Mouse (Mus musculus) ES-Bruce4 (cell line): ENCODE measurements around the gene Fmc1. TPM values are rescaled to one million over a fixed set of nuclear protein-coding genes. Genes with fewer than 3 reads are reported as not detected.
A peak's percentile ranks its signal among the peaks of the same experiment; 100 is the strongest.

ENCODE experiments used
- H3K27ac ChIP-seq: 2 replicates; pipeline ENCODE4 v1.5.1; 2012; ENCODE audit warnings: low read length, inconsistent platforms; ENCODE audit not compliant: insufficient read depth
- H3K27me3 ChIP-seq: 2 replicates; pipeline ENCODE4 v1.6.1; 2012; ENCODE audit warnings: mild to moderate bottlenecking, low read length, inconsistent platforms; ENCODE audit not compliant: control insufficient read depth, poor library complexity, insufficient read depth, severe bottlenecking
- H3K36me3 ChIP-seq: 2 replicates; pipeline ENCODE4 v1.6.1; 2012; ENCODE audit warnings: inconsistent platforms, mild to moderate bottlenecking, low read length, moderate library complexity; ENCODE audit not compliant: control insufficient read depth, poor library complexity, insufficient read depth, severe bottlenecking
- H3K4me1 ChIP-seq: one replicate; pipeline ENCODE4 v1.8.1; 2011; ENCODE audit warnings: low read length; ENCODE audit not compliant: control insufficient read depth, insufficient read depth
- H3K4me3 ChIP-seq: 2 replicates; pipeline ENCODE4 v1.5.1; 2011; ENCODE audit warnings: low read depth, mild to moderate bottlenecking, low read length
- H3K9ac ChIP-seq: 2 replicates; pipeline ENCODE4 v1.6.1; 2012; ENCODE audit warnings: low read depth, mild to moderate bottlenecking, inconsistent platforms; ENCODE audit not compliant: poor library complexity, severe bottlenecking
- H3K9me3 ChIP-seq: replicated peaks from 2 replicates; pipeline ENCODE4 v1.6.1; 2012; ENCODE audit warnings: mild to moderate bottlenecking, low read length, inconsistent platforms; ENCODE audit not compliant: control insufficient read depth, poor library complexity, insufficient read depth, severe bottlenecking
- CTCF ChIP-seq: IDR thresholded peaks from one replicate; pipeline ENCODE4 v1.8.1; 2011; ENCODE audit warnings: low read depth, low read length
- EP300 ChIP-seq: IDR thresholded peaks from 2 replicates; pipeline ENCODE4 v1.6.1; 2011; ENCODE audit warnings: low read depth, low read length; ENCODE audit not compliant: insufficient read depth
- POLR2A ChIP-seq: IDR thresholded peaks from one replicate; pipeline ENCODE4 v1.8.1; 2011; ENCODE audit warnings: low read length; ENCODE audit not compliant: insufficient read depth
- polyA plus RNA-seq: library from polyadenylated mRNA; stranded (reverse); fragments of >200 nt; gene quantifications from 2 replicates; pipeline ENCODE4 v1.2.4, GENCODE M21; 2011; ENCODE audit warnings: low read depth; ENCODE audit not compliant: missing spikeins, insufficient read depth, insufficient read length

The Fmc1 gene
- polyA plus RNA-seq, 1 experiment = 19.7 TPM

DNA sequence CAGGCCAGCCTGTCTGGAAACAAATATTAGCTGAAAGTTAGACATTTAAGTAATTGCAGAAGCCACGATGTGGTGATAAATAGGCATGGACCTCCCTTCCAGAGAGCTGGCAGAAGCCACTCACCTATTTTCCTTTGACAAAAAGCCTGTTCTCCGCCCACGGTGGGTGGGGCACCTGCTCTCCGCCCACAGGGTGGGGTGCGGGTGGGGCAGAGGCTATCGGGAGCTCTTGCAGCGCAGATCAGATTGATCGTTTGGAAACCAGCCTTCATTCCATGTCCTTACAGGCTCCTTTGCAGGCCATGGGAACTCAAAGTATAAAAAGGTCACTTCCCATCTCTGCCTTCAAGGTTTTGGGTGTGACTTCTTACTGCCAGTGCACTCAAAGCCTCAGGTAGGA is 9.5 kb upstream of the Fmc1 start:
- no peak for TF ChIP-seq CTCF
- no peak for TF ChIP-seq EP300
- no peak for TF ChIP-seq POLR2A
- H3K9me3 ChIP-seq = no peaks in the 10 kb centered on the region

GRCm38 (mm10) chr6:38531211-38531820 is 2.0 kb upstream of the Fmc1 start:
- Histone ChIP-seq H3K27ac (no peak overlapping the region), H3K9me3 (no peaks in the 10 kb centered on the region), H3K36me3 (no peaks in the 10 kb centered on the region), H3K4me1 (no peaks in the 10 kb centered on the region), H3K9ac (no peak overlapping the region), H3K4me3 (no peak overlapping the region), H3K27me3 (no peaks in the 10 kb centered on the region)
- TF ChIP-seq CTCF (peak; percentile 28), EP300 (no peak), POLR2A (no peak)

More for the DNA sequence above, 9.5 kb upstream of the Fmc1 start:
- H3K9ac ChIP-seq = no peak overlapping the region
- H3K4me3 ChIP-seq = peak overlapping the region; percentile 15; the same call in 1 of the 2 replicates
- H3K36me3 ChIP-seq = no peaks in the 10 kb centered on the region
- H3K27me3 ChIP-seq = no peaks in the 10 kb centered on the region
- H3K27ac ChIP-seq = no peak overlapping the region
- no peaks in the 10 kb centered on the region for H3K4me1 ChIP-seq

DNA sequence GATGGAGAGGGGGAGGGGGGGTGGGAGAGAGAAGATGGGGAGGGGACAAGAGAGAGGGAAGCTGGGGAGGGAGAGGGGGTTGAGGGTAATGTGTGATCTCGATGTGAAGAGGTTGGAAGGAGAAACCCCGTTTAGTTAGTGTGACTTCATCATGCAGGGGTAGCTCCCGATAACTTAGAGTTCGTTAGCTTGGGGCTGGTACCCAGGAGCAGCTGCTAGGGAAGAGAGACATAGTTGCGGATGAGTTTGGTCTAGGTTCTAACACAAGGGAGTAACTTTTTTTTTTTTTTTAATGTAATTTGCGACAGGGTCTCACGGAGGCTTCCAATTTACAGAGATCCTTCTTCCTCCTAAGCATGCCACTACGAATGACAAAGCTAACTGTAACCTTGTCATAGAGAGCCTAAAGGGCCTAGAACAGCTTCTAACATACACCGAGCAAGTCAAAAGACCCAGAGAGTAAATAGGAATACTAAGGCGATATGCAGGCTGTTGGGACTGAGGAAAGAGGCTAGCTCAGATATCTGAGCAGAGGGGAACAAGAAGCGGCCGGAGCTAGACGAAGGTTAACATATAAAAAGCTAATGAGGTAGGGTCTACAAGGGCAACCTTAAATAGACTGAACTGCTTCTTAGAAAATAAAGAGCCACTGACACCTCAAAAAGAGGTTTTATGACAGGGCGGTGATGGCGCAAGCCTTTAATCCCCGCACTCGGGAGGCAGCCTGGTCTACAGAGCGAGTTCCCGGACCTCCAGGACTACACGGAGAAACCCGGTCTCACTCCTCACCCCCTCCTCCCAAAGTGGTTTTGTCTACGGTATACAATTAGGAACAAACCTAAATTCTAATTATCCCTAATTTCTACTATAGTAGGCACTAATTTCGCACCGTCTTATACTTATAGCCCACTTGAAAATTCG is 542 bp upstream of the Fmc1 start:
- Histone ChIP-seq H3K9ac (peak overlapping the region; percentile 81), H3K27me3 (no peaks in the 10 kb centered on the region), H3K9me3 (no peaks in the 10 kb centered on the region), H3K36me3 (no peaks in the 10 kb centered on the region), H3K4me1 (no peaks in the 10 kb centered on the region), H3K4me3 (peak overlapping the region; percentile 97), H3K27ac (peak overlapping the region; percentile 72)
- TF ChIP-seq EP300 (no peak), CTCF (no peak), POLR2A (no peak)

DNA sequence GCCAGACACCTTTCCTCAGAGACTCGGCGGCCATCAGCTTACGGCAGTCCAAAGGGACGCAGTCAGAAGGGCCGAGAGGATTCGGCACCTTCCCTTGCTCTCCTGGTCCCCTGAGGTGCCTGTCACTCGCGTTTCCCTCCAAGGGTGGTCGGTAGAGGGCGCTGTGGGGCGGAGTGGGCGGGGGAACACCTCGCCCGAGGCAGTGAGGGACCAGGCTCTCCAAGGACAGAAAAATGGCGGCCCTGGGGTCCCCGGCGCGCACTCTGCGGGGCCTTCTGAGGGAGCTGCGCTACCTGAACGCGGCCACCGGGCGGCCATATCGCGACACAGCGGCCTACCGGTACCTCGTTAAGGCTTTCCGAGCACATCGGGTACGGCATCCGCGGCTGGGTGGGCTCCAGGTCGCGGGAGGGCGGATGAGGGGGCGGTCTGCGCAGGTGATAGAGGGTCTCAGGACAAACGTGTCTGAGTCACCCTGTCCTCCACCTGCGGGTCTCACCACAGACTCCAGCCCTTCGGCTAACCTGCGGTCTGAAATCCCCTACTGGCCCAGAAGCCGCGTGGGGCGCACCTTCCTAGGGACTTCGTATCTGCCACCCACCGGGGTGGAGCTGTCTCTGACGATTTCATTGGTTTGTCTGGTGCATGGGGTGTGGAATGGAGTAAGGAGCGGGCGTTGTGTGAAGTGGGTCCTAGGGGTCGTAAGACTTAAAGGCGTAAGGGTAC is 1.5 kb downstream of the Fmc1 start:
- Histone ChIP-seq H3K27me3 (no peaks in the 10 kb centered on the region), H3K4me1 (no peaks in the 10 kb centered on the region), H3K27ac (peak overlapping the region; percentile 34), H3K36me3 (no peaks in the 10 kb centered on the region), H3K9ac (peak overlapping the region; percentile 90), H3K9me3 (no peaks in the 10 kb centered on the region), H3K4me3 (peak overlapping the region; percentile 97)
- TF ChIP-seq CTCF (peak; percentile 90), POLR2A (peak; percentile 25), EP300 (0 out of 2 replicates have a peak, but pooled peaks have one; percentile 54)

- Histone ChIP-seq H3K27ac (no peak overlapping the region), H3K36me3 (no peaks in the 10 kb centered on the region), H3K4me3 (peak overlapping the region; percentile 86), H3K27me3 (no peaks in the 10 kb centered on the region), H3K4me1 (no peaks in the 10 kb centered on the region), H3K9ac (peak overlapping the region; percentile 90), H3K9me3 (no peaks in the 10 kb centered on the region)
- TF ChIP-seq EP300 (no peak), CTCF (no peak), POLR2A (no peak)
Observed at GRCm38 (mm10) chr6:38535366-38535690, 2.0 kb downstream of the Fmc1 start.
